38 mouse cellular contexts compared by ENCODE assay signal in the genomic region with DNA sequence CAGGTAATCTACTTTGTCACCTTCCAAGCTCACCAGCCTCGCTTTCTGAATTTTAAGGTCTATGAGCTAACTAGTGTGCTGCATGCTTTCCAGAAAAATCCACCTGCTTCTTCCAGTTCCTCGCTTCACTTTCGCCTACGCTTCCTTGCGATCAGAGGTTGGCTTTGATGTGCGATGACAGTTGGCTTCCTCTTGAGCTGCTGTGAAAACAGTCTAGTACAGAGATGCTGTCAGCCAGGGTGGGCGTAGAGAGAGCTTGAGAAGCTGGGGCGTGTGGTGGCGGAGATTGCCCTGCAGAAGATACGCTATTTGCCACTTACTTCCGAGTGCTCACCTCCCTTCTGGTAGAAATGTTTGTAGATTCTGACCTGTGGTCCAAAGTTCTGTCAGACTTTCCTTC. TPM values are rescaled to one million over a fixed set of nuclear protein-coding genes. Genes with fewer than 3 reads are reported as not detected.
DNase-seq lines count a peak whose midpoint lies in the region; ATAC-seq and TF ChIP-seq lines count a peak whose summit lies in the region.
"Had no signal": no experiment of that assay in that cellular context is flagged by ENCODE, and none has a peak within 500 bp of the region (broad histone marks: within the 10 kb centered on the region; RNA-seq: fewer than 3 reads in every experiment).

No protein-coding gene starts in this region.

- no peaks in the 10 kb centered on the region for H3K9me3 ChIP-seq in lung, postnatal 0 days (ENCODE audit: low read length)
- H3K9me3 ChIP-seq: forebrain, embryonic 13.5 days; hindbrain, embryonic 10.5 days; hindbrain, embryonic 15.5 days; limb, embryonic 10.5 days; limb, embryonic 15.5 days; liver, embryonic 13.5 days; midbrain, embryonic 15.5 days; neural tube, embryonic 15.5 days had no signal

- ATAC-seq in lung, postnatal 0 days: no peak
- ATAC-seq: activated CD4-positive, CD25-positive, alpha-beta regulatory T cell, adult 4 months; forebrain, embryonic 13.5 days; inflammation-experienced regulatory T-cells, adult 6 months; midbrain, embryonic 15.5 days had no signal

- H3K27ac ChIP-seq in lung, postnatal 0 days (ENCODE audit: low read length): no peak overlapping the region
- H3K27ac ChIP-seq: forebrain, embryonic 13.5 days; hindbrain, embryonic 10.5 days; hindbrain, embryonic 15.5 days; limb, embryonic 10.5 days; limb, embryonic 15.5 days; liver, embryonic 13.5 days; macrophage; midbrain, embryonic 15.5 days; neural tube, embryonic 15.5 days had no signal

- no peak overlapping the region for H3K9ac ChIP-seq in lung, postnatal 0 days (replicated peaks; ENCODE audit: low read depth)
- H3K9ac ChIP-seq: forebrain, embryonic 13.5 days; hindbrain, embryonic 15.5 days; limb, embryonic 15.5 days; liver, embryonic 13.5 days; midbrain, embryonic 15.5 days; neural tube, embryonic 15.5 days had no signal

- intact Hi-C loops in left cerebral cortex, postnatal 4 days (cut with DNase I): no loop called here
- intact Hi-C loops in left cerebral cortex, postnatal 36 days (cut with DNase I): no loop called here

- H3K27me3 ChIP-seq in lung, postnatal 0 days (replicated peaks; ENCODE audit: insufficient read depth, low read length): no peaks in the 10 kb centered on the region
- H3K27me3 ChIP-seq: hindbrain, embryonic 15.5 days had no signal

- H3K4me3 ChIP-seq in lung, postnatal 0 days (ENCODE audit: low read depth, low read length): no peak overlapping the region
- H3K4me3 ChIP-seq: forebrain, embryonic 13.5 days; hindbrain, embryonic 10.5 days; hindbrain, embryonic 15.5 days; limb, embryonic 10.5 days; limb, embryonic 15.5 days; liver, embryonic 13.5 days; midbrain, embryonic 15.5 days; neural tube, embryonic 15.5 days had no signal

- no peak overlapping the region for H3K4me2 ChIP-seq in lung, postnatal 0 days (replicated peaks; ENCODE audit: low read depth, low read length)
- H3K4me2 ChIP-seq: forebrain, embryonic 13.5 days; hindbrain, embryonic 15.5 days; limb, embryonic 15.5 days; liver, embryonic 13.5 days; midbrain, embryonic 15.5 days; neural tube, embryonic 15.5 days had no signal

- WGBS in lung, postnatal 0 days: 59% methylated on average over 11 of the region's 11 CpGs

- no peak for TF ChIP-seq CTCF in lung, postnatal 0 days (IDR thresholded peaks at IDR 0.05)

- H3K36me3 ChIP-seq in lung, postnatal 0 days (ENCODE audit: insufficient read depth, low read length): no peaks in the 10 kb centered on the region
- H3K36me3 ChIP-seq: hindbrain, embryonic 10.5 days; limb, embryonic 10.5 days; limb, embryonic 15.5 days; liver, embryonic 13.5 days had no signal

- H3K4me1 ChIP-seq in lung, postnatal 0 days (ENCODE audit: insufficient read depth, low read depth, low read length): no peaks in the 10 kb centered on the region
- H3K4me1 ChIP-seq: forebrain, embryonic 13.5 days; hindbrain, embryonic 10.5 days; hindbrain, embryonic 15.5 days; limb, embryonic 15.5 days; liver, embryonic 13.5 days; midbrain, embryonic 15.5 days; neural tube, embryonic 15.5 days had no signal

- DNase-seq in left cerebral cortex, adult 8-10 months (ENCODE audit: low spot score in 2 of 2): peak; percentile 31 to 71
- DNase-seq in left cerebral cortex, postnatal 4 days: no peak
- peak; percentile 51 to 66 for DNase-seq in right cerebral cortex, postnatal 10 days (ENCODE audit: low spot score in 2 of 2)
- DNase-seq in right cerebral cortex, postnatal 25 days: no peak
- peak; percentile 51 to 62 for DNase-seq in left cerebral cortex, postnatal 36 days (ENCODE audit: low spot score in 2 of 2)
- no peak for DNase-seq in lung, postnatal 0 days (ENCODE audit: low spot score)
- DNase-seq: adrenal gland, adult 8-10 months; cerebellum, adult 11 months; cerebellum, adult 9-10 months; cerebellum, postnatal 36 days; gastrocnemius, postnatal 14 days; heart, postnatal 14 days; kidney, adult 11 months; kidney, postnatal 14 days; liver, embryonic 13.5 days; lung, adult 18-20 months; lung, postnatal 10 days; retina, postnatal 1 day; spleen, adult 18-20 months; thymus, adult 18-20 months had no signal

- TF ChIP-seq EP300 in lung, postnatal 0 days (IDR thresholded peaks at IDR 0.05): no peak

RNA-seq across cellular contexts. Expression of gene Nt5c1a, which starts 9.0 kb away (rescaled TPM):
- 10 to 100 TPM; 10.1 to 14.5 (median 12.5) TPM for total RNA-seq in left cerebral cortex, adult 8-10 months (2022)
- total RNA-seq in left cerebral cortex, postnatal 4 days (2021): 1 to 10 TPM; 3.6 to 4.9 TPM
- total RNA-seq in left cerebral cortex, postnatal 36 days (2021): 10 to 100 TPM in 1 of 2 experiments, 1 to 10 TPM in 1; 8.9 to 10.0 TPM
- polyA plus RNA-seq in lung, postnatal 0 days (2015; fragmentation: Nextera tagmentation; extraction: Ambion mirVana): 0.10 TPM in 1 of 2 replicates, not detected in the other
- total RNA-seq: CH12.LX; ES-E14; granulocyte monocyte progenitor cell, adult 5-6 weeks; megakaryocyte-erythroid progenitor cell, adult 5-6 weeks had no signal
- polyA plus RNA-seq: activated CD4-positive, CD25-positive, alpha-beta regulatory T cell, adult 4 months; C2C12; embryonic facial prominence, embryonic 11.5 days; forebrain, embryonic 13.5 days; hindbrain, embryonic 10.5 days; inflammation-experienced regulatory T-cells, adult 6 months; kidney, embryonic 14.5 days; limb, embryonic 10.5 days; limb, embryonic 15.5 days; liver, embryonic 13.5 days; macrophage; midbrain, embryonic 15.5 days; stomach, embryonic 16.5 days had no signal

RNA-seq across cellular contexts. Expression of gene Hpcal4, which starts 9.3 kb away (rescaled TPM):
- 100 to 1,000 TPM; 419 to 526 (median 447) TPM for total RNA-seq in left cerebral cortex, adult 8-10 months (2022)
- 10 to 100 TPM; 69.1 to 73.9 TPM for total RNA-seq in left cerebral cortex, postnatal 4 days (2021)
- 100 to 1,000 TPM; 549 to 564 TPM for total RNA-seq in left cerebral cortex, postnatal 36 days (2021)
- polyA plus RNA-seq in lung, postnatal 0 days (2015; fragmentation: Nextera tagmentation; extraction: Ambion mirVana): 0.20 and 0.51 TPM in 2 replicates
- total RNA-seq: CH12.LX; granulocyte monocyte progenitor cell, adult 5-6 weeks; megakaryocyte-erythroid progenitor cell, adult 5-6 weeks had no signal
- polyA plus RNA-seq: activated CD4-positive, CD25-positive, alpha-beta regulatory T cell, adult 4 months; C2C12; inflammation-experienced regulatory T-cells, adult 6 months; liver, embryonic 13.5 days; macrophage had no signal

RNA-seq across cellular contexts. Expression of gene Heyl, which starts 41.0 kb away (rescaled TPM):
- total RNA-seq in left cerebral cortex, adult 8-10 months (2022): 1 to 10 TPM; 3.9 to 6.5 (median 5.9) TPM
- 1 to 10 TPM; 5.9 to 6.6 TPM for total RNA-seq in left cerebral cortex, postnatal 4 days (2021)
- total RNA-seq in left cerebral cortex, postnatal 36 days (2021): 1 to 10 TPM; 4.4 TPM
- 20.3 and 23.6 TPM in 2 replicates for polyA plus RNA-seq in lung, postnatal 0 days (2015; fragmentation: Nextera tagmentation; extraction: Ambion mirVana)
- total RNA-seq: CH12.LX; ES-E14; granulocyte monocyte progenitor cell, adult 5-6 weeks had no signal
- polyA plus RNA-seq: activated CD4-positive, CD25-positive, alpha-beta regulatory T cell, adult 4 months; macrophage had no signal

RNA-seq across cellular contexts. Expression of gene Ppie, which starts 52.6 kb away (rescaled TPM):
- total RNA-seq in left cerebral cortex, adult 8-10 months (2022): 10 to 100 TPM; 19.4 to 21.0 (median 20.2) TPM
- 10 to 100 TPM; 30.3 to 31.5 TPM for total RNA-seq in left cerebral cortex, postnatal 4 days (2021)
- 10 to 100 TPM; 16.4 to 23.4 TPM for total RNA-seq in left cerebral cortex, postnatal 36 days (2021)
- 41.2 and 43.8 TPM in 2 replicates for polyA plus RNA-seq in lung, postnatal 0 days (2015; fragmentation: Nextera tagmentation; extraction: Ambion mirVana)

Comparison
In these comparisons a context has a peak if more than half of its experiments do, and no peak if none do; other contexts are left out.
1. DNase-seq: peak in left cerebral cortex, adult 8-10 months (2 of 2), right cerebral cortex, postnatal 10 days (2 of 2) and left cerebral cortex, postnatal 36 days (2 of 2); none in left cerebral cortex, postnatal 4 days (single experiment), right cerebral cortex, postnatal 25 days (single experiment) and lung, postnatal 0 days (single experiment).
2. RNA of gene Hpcal4, which starts 9.3 kb away (total RNA-seq): 549 to 564 TPM in left cerebral cortex, postnatal 36 days and 419 to 526 TPM in left cerebral cortex, adult 8-10 months; 69.1 to 73.9 TPM in left cerebral cortex, postnatal 4 days; every median in the first group is over 4 times any median in the second.